Mouse (Mus musculus): ENCODE results near the gene Acadl.

- TF ChIP-seq GATA1 (IDR thresholded peaks at IDR 0.05; ENCODE audit: borderline replicate concordance, low read length) (no peak), FLI1 (IDR thresholded peaks at IDR 0.05; ENCODE audit: low read length) (no peak)
Measured at GRCm38 (mm10) chr1:66841938-66842337, 21.1 kb downstream of the Acadl start.
